Comparison of ENCODE assay signal across 12 mouse cellular contexts in the genomic region with DNA sequence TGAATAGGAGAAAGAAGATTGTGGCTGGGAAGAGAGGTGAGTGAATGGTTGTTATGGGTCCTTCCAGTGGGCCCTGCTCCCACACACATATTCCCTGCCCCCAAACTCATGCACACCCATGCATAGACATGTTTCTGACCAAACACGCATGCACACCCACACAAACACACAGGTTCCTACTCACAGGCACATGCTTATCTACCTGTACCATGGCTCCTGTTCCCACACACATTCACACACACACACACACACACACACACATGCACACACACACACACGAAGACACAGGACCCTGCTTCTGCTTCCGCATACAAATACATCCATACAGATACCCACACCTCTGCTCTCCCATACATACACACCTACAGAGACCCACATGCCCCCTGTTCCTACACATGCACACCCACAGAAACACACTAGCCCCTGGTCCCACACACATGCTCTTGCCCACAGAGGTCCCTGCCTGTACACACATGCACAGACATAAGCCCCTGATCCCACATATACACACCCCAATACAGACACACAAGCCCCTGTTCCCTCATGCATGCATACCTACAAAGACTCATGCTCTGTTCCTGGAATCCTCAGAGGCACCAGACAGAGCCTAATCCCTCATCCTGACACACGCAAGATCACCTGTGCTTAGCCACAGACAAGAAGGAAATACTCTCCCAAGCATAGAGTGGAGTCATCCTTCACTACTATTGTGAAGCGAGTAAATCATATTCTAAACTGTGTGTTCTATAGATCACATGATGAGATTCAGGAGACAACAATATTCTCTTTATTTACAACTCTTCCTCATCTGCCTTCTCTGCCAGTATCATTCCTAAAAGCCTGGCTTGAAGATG.
DNase-seq lines count a peak whose midpoint lies in the region; ATAC-seq and TF ChIP-seq lines count a peak whose summit lies in the region.
"Had no signal": no experiment of that assay in that cellular context is flagged by ENCODE, and none has a peak within 500 bp of the region (broad histone marks: within the 10 kb centered on the region; RNA-seq: fewer than 3 reads in every experiment).

No protein-coding gene starts in this region.

- H3K4me1 ChIP-seq in forebrain, embryonic 10.5 days: peaks cover 32% of the 10 kb centered on the region
- peaks cover 9% of the 10 kb centered on the region for H3K4me1 ChIP-seq in forebrain, embryonic 13.5 days
- peaks cover 12% of the 10 kb centered on the region for H3K4me1 ChIP-seq in kidney, postnatal 0 days (replicated peaks; ENCODE audit: insufficient read depth, low read length)
- H3K4me1 ChIP-seq in kidney, adult 2 months (ENCODE audit: control insufficient read depth, insufficient read depth, low read length): no peaks in the 10 kb centered on the region
- peaks cover 9% of the 10 kb centered on the region for H3K4me1 ChIP-seq in hindbrain, embryonic 16.5 days (ENCODE audit: control insufficient read depth, insufficient read depth, low read depth, low read length)
- peaks cover 2% of the 10 kb centered on the region; the same call in 1 of the 2 replicates for H3K4me1 ChIP-seq in midbrain, embryonic 16.5 days (ENCODE audit: control insufficient read depth, insufficient read depth, low read length)

- WGBS in forebrain, embryonic 10.5 days: 86% methylated on average over 5 of the region's 5 CpGs
- 81% methylated on average over 5 of the region's 5 CpGs for WGBS in forebrain, embryonic 13.5 days
- WGBS in kidney, postnatal 0 days: 58% methylated on average over 5 of the region's 5 CpGs
- WGBS in kidney, adult 2 months: 89% methylated on average over 5 of the region's 5 CpGs
- 82% methylated on average over 5 of the region's 5 CpGs for WGBS in hindbrain, embryonic 16.5 days
- 71% methylated on average over 5 of the region's 5 CpGs for WGBS in midbrain, embryonic 16.5 days

- TF ChIP-seq POLR2A in kidney, adult 2 months (IDR thresholded peaks at IDR 0.05; ENCODE audit: low read depth, low read length): no peak

- peak overlapping the region; percentile 81 for H3K27ac ChIP-seq in forebrain, embryonic 10.5 days
- no peak overlapping the region for H3K27ac ChIP-seq in forebrain, embryonic 13.5 days
- no peak overlapping the region for H3K27ac ChIP-seq in kidney, postnatal 0 days
- H3K27ac ChIP-seq in kidney, adult 2 months (ENCODE audit: insufficient read depth, low read depth, low read length): no peak overlapping the region
- no peak overlapping the region for H3K27ac ChIP-seq in hindbrain, embryonic 16.5 days (ENCODE audit: low read depth, low read length)
- no peak overlapping the region for H3K27ac ChIP-seq in midbrain, embryonic 16.5 days (ENCODE audit: low read length)

- H3K9ac ChIP-seq in forebrain, embryonic 13.5 days: no peak overlapping the region
- H3K9ac ChIP-seq in kidney, postnatal 0 days (ENCODE audit: low read depth, low read length): no peak overlapping the region
- H3K9ac ChIP-seq in hindbrain, embryonic 16.5 days (ENCODE audit: low read depth, low read length): no peak overlapping the region; the same call in 1 of the 2 replicates
- H3K9ac ChIP-seq in midbrain, embryonic 16.5 days (ENCODE audit: low read depth, low read length): no peak overlapping the region

- no peaks in the 10 kb centered on the region for H3K36me3 ChIP-seq in forebrain, embryonic 10.5 days (replicated peaks)
- no peaks in the 10 kb centered on the region for H3K36me3 ChIP-seq in forebrain, embryonic 13.5 days (ENCODE audit: poor library complexity, severe bottlenecking)
- H3K36me3 ChIP-seq in kidney, postnatal 0 days (ENCODE audit: insufficient read depth, low read length): no peaks in the 10 kb centered on the region
- H3K36me3 ChIP-seq in kidney, adult 2 months (ENCODE audit: control insufficient read depth, insufficient read depth, low read length): no peaks in the 10 kb centered on the region
- no peaks in the 10 kb centered on the region for H3K36me3 ChIP-seq in hindbrain, embryonic 16.5 days (ENCODE audit: control insufficient read depth, insufficient read depth, low read length)
- no peaks in the 10 kb centered on the region for H3K36me3 ChIP-seq in midbrain, embryonic 16.5 days (ENCODE audit: control insufficient read depth, insufficient read depth, low read length)

- no peak for TF ChIP-seq CTCF in kidney, postnatal 0 days (IDR thresholded peaks at IDR 0.05; ENCODE audit: low read depth)
- no peak for TF ChIP-seq CTCF in kidney, adult 2 months (conservative IDR thresholded peaks at IDR 0.05; ENCODE audit: insufficient read depth, insufficient read length, low read depth, low read length)

- DNase-seq in forebrain, embryonic 10.5 days (ENCODE audit: extremely low spot score, low spot score): no peak
- no peak for DNase-seq in kidney, postnatal 0 days (ENCODE audit: low spot score)
- no peak for DNase-seq in kidney, adult 2 months
- DNase-seq in frontal cortex, postnatal 36 days (ENCODE audit: low spot score in 2 of 2): no peak
- DNase-seq: cerebellum, adult 18-20 months; kidney, adult 18-20 months; left cerebral cortex, postnatal 4 days; thymus, postnatal 14 days had no signal

- H3K27me3 ChIP-seq in forebrain, embryonic 10.5 days (ENCODE audit: poor library complexity, severe bottlenecking): no peaks in the 10 kb centered on the region
- no peaks in the 10 kb centered on the region for H3K27me3 ChIP-seq in forebrain, embryonic 13.5 days
- no peaks in the 10 kb centered on the region for H3K27me3 ChIP-seq in kidney, postnatal 0 days (ENCODE audit: insufficient read depth, low read length)
- H3K27me3 ChIP-seq in kidney, adult 2 months (replicated peaks; ENCODE audit: control insufficient read depth, insufficient read depth, low read length): no peaks in the 10 kb centered on the region
- no peaks in the 10 kb centered on the region for H3K27me3 ChIP-seq in hindbrain, embryonic 16.5 days (replicated peaks; ENCODE audit: control insufficient read depth, insufficient read depth, low read length)
- H3K27me3 ChIP-seq in midbrain, embryonic 16.5 days (ENCODE audit: control insufficient read depth, insufficient read depth, low read depth, low read length): no peaks in the 10 kb centered on the region

- H3K4me3 ChIP-seq in forebrain, embryonic 10.5 days: peak overlapping the region; percentile 33; the same call in 1 of the 2 replicates
- no peak overlapping the region for H3K4me3 ChIP-seq in forebrain, embryonic 13.5 days
- no peak overlapping the region for H3K4me3 ChIP-seq in kidney, postnatal 0 days (replicated peaks; ENCODE audit: low read depth, low read length)
- H3K4me3 ChIP-seq in kidney, adult 2 months (ENCODE audit: insufficient read depth, low read depth, low read length): no peak overlapping the region
- no peak overlapping the region for H3K4me3 ChIP-seq in hindbrain, embryonic 16.5 days (ENCODE audit: low read length)
- H3K4me3 ChIP-seq in midbrain, embryonic 16.5 days (ENCODE audit: low read depth, low read length): no peak overlapping the region

- no peak overlapping the region for H3K4me2 ChIP-seq in forebrain, embryonic 13.5 days
- H3K4me2 ChIP-seq in kidney, postnatal 0 days (ENCODE audit: low read length): peak overlapping the region; percentile 44
- no peak overlapping the region for H3K4me2 ChIP-seq in hindbrain, embryonic 16.5 days (ENCODE audit: low read length)
- H3K4me2 ChIP-seq in midbrain, embryonic 16.5 days (ENCODE audit: low read length): no peak overlapping the region

- H3K9me3 ChIP-seq in forebrain, embryonic 10.5 days: no peaks in the 10 kb centered on the region
- no peaks in the 10 kb centered on the region for H3K9me3 ChIP-seq in forebrain, embryonic 13.5 days (replicated peaks)
- no peaks in the 10 kb centered on the region for H3K9me3 ChIP-seq in kidney, postnatal 0 days (replicated peaks; ENCODE audit: low read length)
- H3K9me3 ChIP-seq in hindbrain, embryonic 16.5 days (ENCODE audit: control insufficient read depth, low read length): no peaks in the 10 kb centered on the region
- no peaks in the 10 kb centered on the region for H3K9me3 ChIP-seq in midbrain, embryonic 16.5 days (replicated peaks; ENCODE audit: control insufficient read depth, low read length, poor library complexity, severe bottlenecking)

- ATAC-seq in forebrain, embryonic 13.5 days: no peak
- ATAC-seq in kidney, postnatal 0 days (replicated peaks; ENCODE audit: low FRiP score, low read depth): peak; percentile 30; the same call in 1 of the 2 replicates
- ATAC-seq in hindbrain, embryonic 16.5 days: peak; percentile 17; the same call in 1 of the 2 replicates
- ATAC-seq in midbrain, embryonic 16.5 days: peak; percentile 61
- no peak for ATAC-seq in megakaryocyte-erythroid progenitor cell, adult 5-6 weeks (replicated peaks; ENCODE audit: low FRiP score, low TSS enrichment, poor library complexity, severe bottlenecking)

Comparison
In these comparisons a context has a peak if more than half of its experiments do, and no peak if none do; other contexts are left out.
1. ATAC-seq: peak in kidney, postnatal 0 days (single experiment), hindbrain, embryonic 16.5 days (single experiment) and midbrain, embryonic 16.5 days (single experiment); none in forebrain, embryonic 13.5 days (single experiment) and megakaryocyte-erythroid progenitor cell, adult 5-6 weeks (single experiment).